Mouse (Mus musculus): ENCODE measurements around the gene Zfyve28. TPM values are rescaled to one million over a fixed set of nuclear protein-coding genes. Genes with fewer than 3 reads are reported as not detected.

The Zfyve28 gene
- polyA plus RNA-seq, 1 experiment: 0.36 TPM

GRCm38 (mm10) chr5:34189521-34189920 is 98.7 kb downstream of the Zfyve28 start:
- peaks cover 28% of the 10 kb centered on the region for H3K4me1 ChIP-seq (ENCODE audit: control insufficient read depth, insufficient read depth, low read length)
- H3K27ac ChIP-seq (ENCODE audit: insufficient read depth, low read depth, low read length): no peak overlapping the region
- H3K36me3 ChIP-seq (ENCODE audit: control insufficient read depth, insufficient read depth, low read length): no peaks in the 10 kb centered on the region
- no peak for TF ChIP-seq CTCF (conservative IDR thresholded peaks at IDR 0.05; ENCODE audit: insufficient read depth, insufficient read length, low read depth, low read length)
- no peaks in the 10 kb centered on the region for H3K27me3 ChIP-seq (replicated peaks; ENCODE audit: control insufficient read depth, insufficient read depth, low read length)
- H3K4me3 ChIP-seq (ENCODE audit: insufficient read depth, low read depth, low read length): no peak overlapping the region
- WGBS: 74% methylated on average over 1 of the region's 1 CpGs
- DNase-seq: no peak

GRCm38 (mm10) chr5:34188856-34189255 is 99.4 kb downstream of the Zfyve28 start:
- 71% methylated on average over 2 of the region's 2 CpGs for WGBS
- no peak overlapping the region for H3K4me3 ChIP-seq (ENCODE audit: insufficient read depth, low read depth, low read length)
- no peak overlapping the region; the same call in 1 of the 2 replicates for H3K27ac ChIP-seq (ENCODE audit: insufficient read depth, low read depth, low read length)
- TF ChIP-seq CTCF (conservative IDR thresholded peaks at IDR 0.05; ENCODE audit: insufficient read depth, insufficient read length, low read depth, low read length) (no peak), POLR2A (IDR thresholded peaks at IDR 0.05; ENCODE audit: low read depth, low read length) (no peak)
- no peaks in the 10 kb centered on the region for H3K27me3 ChIP-seq (replicated peaks; ENCODE audit: control insufficient read depth, insufficient read depth, low read length)
- no peaks in the 10 kb centered on the region for H3K36me3 ChIP-seq (ENCODE audit: control insufficient read depth, insufficient read depth, low read length)
- DNase-seq: no peak
- H3K4me1 ChIP-seq (ENCODE audit: control insufficient read depth, insufficient read depth, low read length): peaks cover 35% of the 10 kb centered on the region

- Histone ChIP-seq H3K27me3 (replicated peaks; ENCODE audit: control insufficient read depth, insufficient read depth, low read length) (no peaks in the 10 kb centered on the region), H3K4me3 (ENCODE audit: insufficient read depth, low read depth, low read length) (peak within 1 kb of the TSS; percentile 62), H3K27ac (ENCODE audit: insufficient read depth, low read depth, low read length) (peak within 1 kb of the TSS; percentile 87), H3K4me1 (ENCODE audit: control insufficient read depth, insufficient read depth, low read length) (peaks cover 43% of the 10 kb centered on the region), H3K36me3 (ENCODE audit: control insufficient read depth, insufficient read depth, low read length) (no peaks in the 10 kb centered on the region)
- TF ChIP-seq CTCF (conservative IDR thresholded peaks at IDR 0.05; ENCODE audit: insufficient read depth, insufficient read length, low read depth, low read length): no peak
- peak; percentile 88 for TF ChIP-seq POLR2A (IDR thresholded peaks at IDR 0.05; ENCODE audit: low read depth, low read length)
- under 1% methylated on average over 60 of the region's 60 CpGs for WGBS
- DNase-seq: peak; percentile 100
These were observed 100.5 kb downstream of the Zfyve28 start, which contains the start of gene Mxd4 for GRCm38 (mm10) chr5:34187601-34188316. Gene Mxd4 (minus strand): TSS chr5:34187720.

- peak overlapping the region; percentile 62 for H3K4me3 ChIP-seq (ENCODE audit: insufficient read depth, low read depth, low read length)
- H3K4me1 ChIP-seq (ENCODE audit: control insufficient read depth, insufficient read depth, low read length): peaks cover 50% of the 10 kb centered on the region
- TF ChIP-seq CTCF (conservative IDR thresholded peaks at IDR 0.05; ENCODE audit: insufficient read depth, insufficient read length, low read depth, low read length) (no peak), POLR2A (IDR thresholded peaks at IDR 0.05; ENCODE audit: low read depth, low read length) (no peak)
- no peaks in the 10 kb centered on the region for H3K36me3 ChIP-seq (ENCODE audit: control insufficient read depth, insufficient read depth, low read length)
- peak overlapping the region; percentile 76 for H3K27ac ChIP-seq (ENCODE audit: insufficient read depth, low read depth, low read length)
- H3K27me3 ChIP-seq (replicated peaks; ENCODE audit: control insufficient read depth, insufficient read depth, low read length): no peaks in the 10 kb centered on the region
- DNase-seq: peak; percentile 76
- under 1% methylated on average over 46 of the region's 46 CpGs for WGBS
These were observed 101.3 kb downstream of the Zfyve28 start for GRCm38 (mm10) chr5:34186961-34187391.

- peaks cover 50% of the 10 kb centered on the region for H3K4me1 ChIP-seq (ENCODE audit: control insufficient read depth, insufficient read depth, low read length)
- DNase-seq: no peak
These were observed 101.9 kb downstream of the Zfyve28 start for GRCm38 (mm10) chr5:34186391-34186790.

DNA sequence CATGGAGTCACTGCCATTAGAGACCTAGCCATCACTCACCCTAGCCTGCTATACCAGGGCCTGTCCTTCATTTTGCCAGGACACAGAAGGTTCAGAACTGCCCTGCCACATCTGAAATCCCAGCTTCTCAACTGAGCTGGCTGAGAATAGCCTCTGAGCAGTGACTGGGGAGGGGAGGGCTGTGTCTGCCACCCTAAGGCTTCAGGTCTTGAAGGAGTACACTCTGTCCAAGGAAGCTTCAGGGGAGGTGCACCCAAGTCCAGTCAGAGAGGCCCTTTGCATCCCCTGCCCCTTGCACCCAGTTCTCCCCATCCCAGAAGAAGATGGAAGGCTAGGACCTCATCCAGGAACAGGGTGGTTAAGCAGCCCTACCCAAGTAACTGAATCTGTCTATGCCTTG is 102.5 kb downstream of the Zfyve28 start:
- Histone ChIP-seq H3K27ac (ENCODE audit: insufficient read depth, low read depth, low read length) (peak overlapping the region; percentile 76; the same call in 1 of the 2 replicates), H3K27me3 (replicated peaks; ENCODE audit: control insufficient read depth, insufficient read depth, low read length) (no peaks in the 10 kb centered on the region), H3K4me1 (ENCODE audit: control insufficient read depth, insufficient read depth, low read length) (peaks cover 49% of the 10 kb centered on the region), H3K4me3 (ENCODE audit: insufficient read depth, low read depth, low read length) (peak overlapping the region; percentile 62), H3K36me3 (ENCODE audit: control insufficient read depth, insufficient read depth, low read length) (no peaks in the 10 kb centered on the region)
- no peak for TF ChIP-seq CTCF (conservative IDR thresholded peaks at IDR 0.05; ENCODE audit: insufficient read depth, insufficient read length, low read depth, low read length)
- no peak for TF ChIP-seq POLR2A (IDR thresholded peaks at IDR 0.05; ENCODE audit: low read depth, low read length)
- DNase-seq: no peak

More at GRCm38 (mm10) chr5:34186391-34186790, 101.9 kb downstream of the Zfyve28 start:
- Histone ChIP-seq H3K36me3 (ENCODE audit: control insufficient read depth, insufficient read depth, low read length) (no peaks in the 10 kb centered on the region), H3K27me3 (replicated peaks; ENCODE audit: control insufficient read depth, insufficient read depth, low read length) (no peaks in the 10 kb centered on the region), H3K27ac (ENCODE audit: insufficient read depth, low read depth, low read length) (peak overlapping the region; percentile 76), H3K4me3 (ENCODE audit: insufficient read depth, low read depth, low read length) (peak overlapping the region; percentile 62)
- 31% methylated on average over 2 of the region's 2 CpGs for WGBS
- TF ChIP-seq POLR2A (IDR thresholded peaks at IDR 0.05; ENCODE audit: low read depth, low read length) (no peak), CTCF (conservative IDR thresholded peaks at IDR 0.05; ENCODE audit: insufficient read depth, insufficient read length, low read depth, low read length) (no peak)

DNA sequence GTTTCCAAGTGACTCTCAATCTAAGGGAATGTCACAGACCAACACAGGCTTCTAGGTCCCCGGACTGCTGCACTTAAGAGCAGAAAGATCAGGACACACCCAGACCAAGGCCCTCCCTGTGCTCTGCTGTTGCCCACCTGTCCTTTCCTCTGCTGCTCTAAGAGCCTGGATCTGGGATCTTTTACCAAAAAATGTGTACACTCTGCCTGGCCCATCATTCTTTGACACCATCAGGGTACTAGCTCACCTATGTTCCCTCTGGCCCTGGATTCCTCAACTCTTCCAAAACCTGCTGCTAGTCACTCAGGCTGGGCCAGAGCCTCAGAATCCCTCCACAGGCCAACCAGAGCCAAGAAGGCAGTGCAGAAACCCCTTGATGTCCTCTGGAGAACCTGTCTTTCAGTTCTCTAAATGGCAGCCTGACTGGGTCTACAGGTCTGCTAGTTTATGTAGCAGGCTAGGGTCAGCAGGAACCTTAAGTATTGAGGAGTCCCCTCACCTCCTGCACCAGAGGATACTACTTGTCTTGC is 103.1 kb downstream of the Zfyve28 start:
- H3K27ac ChIP-seq (ENCODE audit: insufficient read depth, low read depth, low read length): peak overlapping the region; percentile 76; the same call in 1 of the 2 replicates
- H3K4me1 ChIP-seq (ENCODE audit: control insufficient read depth, insufficient read depth, low read length): peaks cover 46% of the 10 kb centered on the region
- H3K4me3 ChIP-seq (ENCODE audit: insufficient read depth, low read depth, low read length): peak overlapping the region; percentile 17; the same call in 1 of the 2 replicates
- no peaks in the 10 kb centered on the region for H3K27me3 ChIP-seq (replicated peaks; ENCODE audit: control insufficient read depth, insufficient read depth, low read length)
- H3K36me3 ChIP-seq (ENCODE audit: control insufficient read depth, insufficient read depth, low read length): no peaks in the 10 kb centered on the region
- 85% methylated on average over 1 of the region's 1 CpGs for WGBS
- DNase-seq: no peak
- TF ChIP-seq CTCF (conservative IDR thresholded peaks at IDR 0.05; ENCODE audit: insufficient read depth, insufficient read length, low read depth, low read length): no peak
- no peak for TF ChIP-seq POLR2A (IDR thresholded peaks at IDR 0.05; ENCODE audit: low read depth, low read length)
